Mouse (Mus musculus) heart, adult 10 weeks (tissue): Measurements from ENCODE around the gene AL731706.1. TPM values are rescaled to one million over a fixed set of nuclear protein-coding genes. Genes with fewer than 3 reads are reported as not detected.

Source experiments
- polyA plus RNA-seq: library from polyadenylated mRNA; stranded (reverse); fragments of 350-450 nt; fragmentation: Illumina TruSeq; extraction: RNeasy Lipid Tissue Mini Kit (QIAGEN cat#74804); gene quantifications from one replicate; pipeline ENCODE4 v1.2.3, GENCODE M21; 2014; ENCODE audit warnings: low read depth, low replicate concordance

AL731706.1 gene
- 59.4 TPM for polyA plus RNA-seq

GRCm38 (mm10) chr2:136891068-136891950 is at the start of gene AL731706.1, which contains the start of the genes Slx4ip and Mkks:
TSS of gene AL731706.1 (minus strand) at chr2:136891389.
TSS of gene Slx4ip (plus strand) at chr2:136891218.
TSS of gene Mkks (minus strand) at chr2:136891389.

GRCm38 (mm10) chr2:136885579-136885978 is 5.6 kb downstream of the AL731706.1 start, which contains the start of gene AL731706.2:
TSS of gene AL731706.2 (minus strand) at chr2:136885679.

Other genes starting within 250 kb of the AL731706.1 start
- 0.65 TPM for gene Snap25, start 177.9 kb downstream of the AL731706.1 start, polyA plus RNA-seq
- 17.5 TPM for gene AL731706.2, start 5.7 kb downstream of the AL731706.1 start, polyA plus RNA-seq
- gene Slx4ip, start 171 bp downstream of the AL731706.1 start, polyA plus RNA-seq = 1.7 TPM
- gene Mkks, start within 50 bp of the AL731706.1 start, polyA plus RNA-seq = 23.7 TPM
- 6.4 TPM for gene Jag1, start 225.3 kb upstream of the AL731706.1 start, polyA plus RNA-seq